Mouse (Mus musculus) layer of hippocampus, postnatal 25 days (tissue): ENCODE results near the gene Gatb. TPM values are rescaled to one million over a fixed set of nuclear protein-coding genes. Genes with fewer than 3 reads are reported as not detected.

Source experiments
- DNase-seq, 2 experiments: peaks; one replicate each; pipeline ENCODE4 v3.0.0; 2022; ENCODE audit warnings: mixed read lengths in 2 of 2, low spot score in 1 of 2; ENCODE audit errors: extremely low spot score in 1 of 2
- total RNA-seq, 2 experiments: library from RNA; stranded (reverse); gene quantifications; 2 replicates each; pipeline ENCODE4 v1.2.3; 2021

Gene Gatb
- total RNA-seq, 2 experiments from 2014 or later: 22.2 to 22.5 TPM

- no peak for DNase-seq
Observed at GRCm38 (mm10) chr3:85695056-85695455, 121.1 kb downstream of the Gatb start.

GRCm38 (mm10) chr3:85698496-85698895 is 124.6 kb downstream of the Gatb start:
- DNase-seq: no peak

- DNase-seq: no peak
Observed at GRCm38 (mm10) chr3:85703141-85703882, 129.4 kb downstream of the Gatb start.

Other genes starting within 250 kb of the Gatb start
- gene Fam160a1, start 243.2 kb downstream of the Gatb start, total RNA-seq: 10 to 100 TPM; 10.6 to 10.7 TPM